Mouse (Mus musculus): ENCODE measurements around the gene Smok3c.

DNA sequence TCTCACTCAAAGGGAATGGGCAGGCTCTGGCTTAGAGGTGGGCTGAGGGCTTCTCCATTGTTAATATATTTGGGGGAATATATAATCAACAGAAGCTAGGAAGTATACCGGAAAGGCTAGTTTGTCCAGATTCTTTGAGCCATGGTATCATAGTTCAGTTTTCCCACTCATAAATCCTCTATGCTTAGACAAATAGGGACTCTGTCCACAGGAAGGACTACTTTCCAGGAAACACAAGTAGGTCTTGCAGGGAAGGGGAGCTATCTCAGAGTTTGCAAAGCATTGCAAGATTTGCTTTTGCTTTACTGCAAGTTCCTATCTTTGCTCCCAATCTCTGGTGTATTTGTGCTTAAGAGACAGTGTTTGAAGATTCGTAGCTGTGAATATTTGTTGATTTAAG lies 52.0 kb downstream of the Smok3c start:
- TF ChIP-seq CTCF (IDR thresholded peaks at IDR 0.05; ENCODE audit: control insufficient read depth, insufficient read depth, low read length) (no peak), POLR2A (IDR thresholded peaks at IDR 0.05; ENCODE audit: borderline replicate concordance, control insufficient read depth, low read depth, low read length) (no peak)
